Mouse (Mus musculus): Measurements from ENCODE around the gene Trpm4. TPM values are rescaled to one million over a fixed set of nuclear protein-coding genes. Genes with fewer than 3 reads are reported as not detected.

The Trpm4 gene
- polyA plus RNA-seq, 1 experiment from 2014 or later = 11.5 TPM

DNA sequence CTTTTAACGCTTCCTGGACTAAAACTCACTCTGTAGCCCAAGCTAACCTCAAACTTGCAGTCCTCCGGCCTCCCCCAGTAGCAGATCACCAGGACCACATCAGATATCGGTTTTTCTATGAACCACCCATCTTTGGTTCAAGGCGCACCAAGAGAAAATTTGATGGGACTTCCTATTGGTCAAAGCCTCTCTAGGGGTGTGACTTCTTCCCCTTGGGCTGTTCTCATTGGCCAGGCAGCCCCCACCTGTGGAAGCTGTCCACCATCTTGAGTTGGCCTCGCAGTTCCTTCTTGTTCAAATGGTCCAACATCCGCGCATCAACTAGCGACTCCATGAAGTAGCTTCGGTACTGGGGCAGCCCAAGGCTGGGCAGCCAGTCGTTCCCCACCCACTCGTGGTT is 8.5 kb upstream of the Trpm4 start:
- Histone ChIP-seq H3K9me3 (replicated peaks) (no peaks in the 10 kb centered on the region), H3K4me1 (peaks cover 37% of the 10 kb centered on the region), H3K4me2 (replicated peaks) (no peak overlapping the region), H3K4me3 (no peak overlapping the region), H3K9ac (no peak overlapping the region), H3K27ac (no peak overlapping the region), H3K27me3 (peaks cover 20% of the 10 kb centered on the region), H3K36me3 (peaks cover 20% of the 10 kb centered on the region)
- no peak for ATAC-seq (ENCODE audit: low FRiP score)
- WGBS = 94% methylated on average over 11 of the region's 11 CpGs

DNA sequence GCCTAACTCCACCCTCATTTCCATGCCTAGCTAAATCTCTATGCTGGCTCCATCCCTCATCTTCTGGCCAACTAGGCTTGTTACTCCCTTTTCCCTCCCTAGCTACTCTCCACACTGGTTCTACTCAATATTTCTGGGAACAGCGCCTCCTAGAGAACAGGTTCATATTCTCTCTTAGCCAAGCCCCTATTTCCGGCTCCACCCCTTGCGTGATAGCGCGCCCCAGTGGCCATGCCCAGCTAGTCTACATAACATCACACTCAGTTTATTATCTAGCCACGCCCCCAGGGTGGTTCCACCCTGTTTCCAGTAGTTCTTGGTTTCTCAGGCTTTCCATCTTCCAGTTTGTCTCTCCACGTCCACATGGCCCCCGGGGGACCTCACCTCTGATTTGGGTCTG is 7.7 kb upstream of the Trpm4 start:
- Histone ChIP-seq H3K9ac (no peak overlapping the region), H3K4me3 (no peak overlapping the region), H3K36me3 (peaks cover 13% of the 10 kb centered on the region), H3K4me1 (peaks cover 37% of the 10 kb centered on the region), H3K9me3 (replicated peaks) (no peaks in the 10 kb centered on the region), H3K27me3 (peaks cover 26% of the 10 kb centered on the region), H3K27ac (no peak overlapping the region), H3K4me2 (replicated peaks) (peak overlapping the region; percentile 84)
- no peak for ATAC-seq (ENCODE audit: low FRiP score)
- WGBS = 4% methylated on average over 8 of the region's 8 CpGs

DNA sequence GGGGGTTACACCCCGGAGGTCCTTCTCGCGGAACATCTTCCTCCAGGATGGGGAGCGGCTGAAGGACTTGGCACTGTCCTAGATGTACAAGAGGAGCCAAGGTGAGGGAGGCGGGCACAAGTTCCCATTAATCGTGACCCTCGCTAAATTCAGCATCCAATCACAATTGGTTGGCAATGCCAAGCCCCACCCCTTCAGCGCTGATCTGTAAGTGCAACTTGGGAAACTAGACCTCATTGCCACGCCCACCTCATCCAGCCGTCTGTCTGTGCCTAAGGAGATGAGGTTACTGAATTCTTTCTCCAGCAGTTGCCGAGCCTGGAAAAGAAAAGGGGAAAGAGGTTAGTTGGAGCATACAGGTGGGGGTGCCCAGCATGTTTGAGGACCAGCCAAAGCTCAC is 7.1 kb upstream of the Trpm4 start:
- Histone ChIP-seq H3K4me1 (peaks cover 37% of the 10 kb centered on the region), H3K9me3 (replicated peaks) (no peaks in the 10 kb centered on the region), H3K4me3 (peak overlapping the region; percentile 45), H3K27me3 (peaks cover 28% of the 10 kb centered on the region), H3K27ac (no peak overlapping the region), H3K36me3 (peaks cover 6% of the 10 kb centered on the region; the same call in 1 of the 2 replicates), H3K9ac (no peak overlapping the region), H3K4me2 (replicated peaks) (peak overlapping the region; percentile 84)
- no peak for ATAC-seq (ENCODE audit: low FRiP score)
- under 1% methylated on average over 11 of the region's 11 CpGs for WGBS

DNA sequence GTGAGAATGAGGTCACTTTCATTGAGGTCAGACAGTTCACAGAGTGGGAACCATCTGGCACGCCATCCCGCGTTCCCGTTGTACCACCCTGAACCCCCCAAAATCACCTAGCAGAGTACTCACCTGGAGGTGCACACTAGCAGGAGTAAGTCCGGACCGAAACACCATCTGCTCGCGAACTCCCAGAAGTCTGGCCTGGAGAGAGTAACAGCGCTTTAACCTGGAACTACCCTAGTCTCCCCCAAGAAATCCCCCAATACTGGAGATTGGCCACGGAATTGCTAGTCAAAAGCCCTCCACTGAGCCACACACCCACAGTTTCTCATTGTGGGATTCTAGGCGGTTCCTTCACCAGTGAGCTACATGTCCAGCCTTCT is 6.5 kb upstream of the Trpm4 start:
- Histone ChIP-seq H3K36me3 (0 out of 2 replicates have a peak, but pooled peaks cover 2% of the 10 kb centered on the region), H3K9me3 (replicated peaks) (no peaks in the 10 kb centered on the region), H3K27ac (0 out of 2 replicates have a peak overlapping the region, but pooled peaks have one; percentile 13), H3K27me3 (peaks cover 29% of the 10 kb centered on the region), H3K4me2 (replicated peaks) (peak overlapping the region; percentile 84), H3K4me1 (peaks cover 38% of the 10 kb centered on the region), H3K4me3 (peak overlapping the region; percentile 45), H3K9ac (peak overlapping the region; percentile 77)
- ATAC-seq (ENCODE audit: low FRiP score) = no peak
- 4% methylated on average over 11 of the region's 11 CpGs for WGBS

DNA sequence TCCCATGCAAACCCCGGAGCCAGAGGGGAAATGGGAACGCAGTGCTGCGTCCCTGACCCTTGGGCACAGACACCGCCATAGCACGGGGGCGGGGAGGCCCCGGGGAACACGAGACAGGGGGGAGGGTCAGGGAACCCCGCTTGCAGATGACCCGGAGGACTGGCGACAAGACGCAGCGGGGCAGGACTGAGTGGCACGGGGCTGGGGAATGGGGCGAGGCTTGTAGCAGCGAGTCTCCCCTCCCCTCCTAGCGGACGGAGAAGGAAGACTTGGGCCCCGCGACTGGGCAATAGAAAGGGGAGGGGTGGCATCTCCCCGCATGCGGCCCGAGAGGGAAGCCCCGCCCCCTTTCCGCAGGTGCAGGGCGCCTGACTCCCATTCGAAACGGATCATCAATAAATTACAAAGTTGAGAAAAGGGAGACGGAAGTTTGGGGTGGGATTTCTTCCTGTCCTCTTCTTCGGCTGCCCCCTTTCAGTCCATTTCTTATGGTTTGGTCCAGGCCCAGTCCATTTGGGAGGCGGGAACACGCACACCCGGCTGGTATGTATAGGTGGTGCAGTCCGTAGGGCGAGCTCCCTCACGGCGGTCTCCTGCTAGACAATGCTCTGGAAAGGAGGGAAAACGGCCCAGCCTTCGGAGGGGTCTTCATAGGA is 6.0 kb upstream of the Trpm4 start:
- peaks cover 43% of the 10 kb centered on the region for H3K4me1 ChIP-seq
- no peaks in the 10 kb centered on the region for H3K36me3 ChIP-seq
- no peaks in the 10 kb centered on the region for H3K9me3 ChIP-seq (replicated peaks)
- peak overlapping the region; percentile 84 for H3K4me2 ChIP-seq (replicated peaks)
- WGBS = under 1% methylated on average over 39 of the region's 39 CpGs
- H3K4me3 ChIP-seq = peak overlapping the region; percentile 45
- peak; percentile 86 for ATAC-seq (ENCODE audit: low FRiP score)
- H3K9ac ChIP-seq = peak overlapping the region; percentile 77
- peaks cover 33% of the 10 kb centered on the region for H3K27me3 ChIP-seq
- H3K27ac ChIP-seq = peak overlapping the region; percentile 72

DNA sequence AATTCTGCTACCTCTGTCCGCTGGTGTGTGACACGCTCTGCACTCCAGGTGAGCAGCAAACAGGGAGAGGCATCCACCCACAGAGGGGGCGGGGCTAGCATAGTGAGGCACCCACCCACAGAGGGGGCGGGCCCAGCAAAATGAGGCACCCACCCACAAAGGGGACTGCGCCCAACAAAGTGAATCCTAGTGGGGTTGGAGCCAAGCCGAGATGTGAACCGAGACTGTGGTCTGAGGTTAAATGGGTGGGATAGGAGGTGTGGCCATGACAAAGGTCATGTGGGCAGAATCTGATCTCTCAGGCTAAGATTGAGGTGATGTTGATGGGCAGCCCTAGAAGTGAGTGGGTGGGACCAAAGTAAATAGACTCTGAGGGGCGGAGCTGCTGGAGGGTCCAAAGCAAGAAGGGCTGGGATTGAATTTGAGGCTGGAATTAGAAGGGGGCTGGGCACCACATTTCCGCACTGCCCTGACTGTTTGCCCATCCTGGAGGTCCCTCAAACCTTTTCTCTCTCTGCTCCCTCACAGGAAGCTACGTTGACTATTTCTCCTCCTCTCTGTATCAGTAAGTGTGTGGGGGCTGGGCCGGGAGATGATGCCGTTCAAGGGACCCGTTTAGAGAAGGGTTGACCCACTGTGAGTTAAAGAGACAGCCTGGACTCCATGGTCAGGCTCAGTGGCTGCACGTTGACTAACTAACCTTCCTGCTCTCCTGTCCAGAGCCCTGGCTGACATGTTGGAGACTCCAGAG is 4.8 kb upstream of the Trpm4 start:
- peaks cover 39% of the 10 kb centered on the region for H3K27me3 ChIP-seq
- no peaks in the 10 kb centered on the region for H3K36me3 ChIP-seq
- 5% methylated on average over 14 of the region's 14 CpGs for WGBS
- H3K9ac ChIP-seq = 0 out of 2 replicates have a peak overlapping the region, but pooled peaks have one; percentile 77
- no peak for ATAC-seq (ENCODE audit: low FRiP score)
- H3K4me3 ChIP-seq = peak overlapping the region; percentile 45
- no peaks in the 10 kb centered on the region for H3K9me3 ChIP-seq (replicated peaks)
- no peak overlapping the region for H3K27ac ChIP-seq
- H3K4me1 ChIP-seq = peaks cover 48% of the 10 kb centered on the region
- peak overlapping the region; percentile 84 for H3K4me2 ChIP-seq (replicated peaks)

DNA sequence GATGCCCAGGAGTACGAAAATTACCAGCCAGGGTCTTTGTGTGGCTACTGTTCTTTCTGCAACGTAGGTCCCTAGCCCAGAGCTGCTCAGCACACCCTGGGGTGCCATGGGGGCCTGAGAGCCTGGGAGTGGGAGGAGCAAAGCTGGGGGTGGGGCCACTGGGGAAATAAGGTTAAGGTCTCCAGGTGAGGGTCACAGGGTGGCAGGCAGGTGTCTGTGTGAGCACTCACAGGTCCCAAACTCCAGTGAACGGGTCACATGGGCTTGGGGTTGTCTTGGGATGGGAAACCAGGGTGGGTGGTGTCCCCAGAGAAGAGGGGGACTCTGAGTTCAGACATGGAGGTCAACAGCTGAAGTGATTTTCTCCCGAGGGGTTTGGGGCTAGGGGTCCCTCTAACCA is 3.9 kb upstream of the Trpm4 start:
- H3K36me3 ChIP-seq = no peaks in the 10 kb centered on the region
- no peak for ATAC-seq (ENCODE audit: low FRiP score)
- WGBS = 15% methylated on average over 4 of the region's 4 CpGs
- no peak overlapping the region for H3K4me2 ChIP-seq (replicated peaks)
- H3K27me3 ChIP-seq = peaks cover 39% of the 10 kb centered on the region
- H3K9me3 ChIP-seq (replicated peaks) = no peaks in the 10 kb centered on the region
- no peak overlapping the region for H3K9ac ChIP-seq
- no peak overlapping the region for H3K27ac ChIP-seq
- no peak overlapping the region for H3K4me3 ChIP-seq
- H3K4me1 ChIP-seq = peaks cover 56% of the 10 kb centered on the region

DNA sequence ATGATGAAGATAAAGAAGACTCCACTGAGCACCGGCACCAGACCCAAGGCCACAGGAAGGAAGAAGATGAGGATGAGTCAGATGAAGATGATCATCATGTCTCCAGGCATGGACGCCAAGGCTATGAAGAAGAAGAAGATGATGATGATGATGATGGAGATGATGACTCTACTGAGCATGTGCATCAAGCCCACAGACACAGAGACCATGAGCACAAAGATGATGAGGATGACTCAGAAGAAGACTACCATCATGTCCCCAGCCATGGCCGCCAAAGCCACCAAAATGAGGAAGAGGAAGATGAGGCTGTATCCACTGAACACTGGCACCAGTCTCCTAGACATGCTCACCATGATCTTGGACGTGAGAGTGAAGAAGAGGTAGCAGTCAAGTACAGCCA is 2.7 kb upstream of the Trpm4 start:
- 90% methylated on average over 4 of the region's 4 CpGs for WGBS
- Histone ChIP-seq H3K36me3 (no peaks in the 10 kb centered on the region), H3K4me2 (replicated peaks) (no peak overlapping the region), H3K9me3 (replicated peaks) (no peaks in the 10 kb centered on the region), H3K9ac (no peak overlapping the region), H3K27me3 (peaks cover 38% of the 10 kb centered on the region), H3K4me1 (peaks cover 58% of the 10 kb centered on the region), H3K4me3 (no peak overlapping the region), H3K27ac (no peak overlapping the region)
- no peak for ATAC-seq (ENCODE audit: low FRiP score)

DNA sequence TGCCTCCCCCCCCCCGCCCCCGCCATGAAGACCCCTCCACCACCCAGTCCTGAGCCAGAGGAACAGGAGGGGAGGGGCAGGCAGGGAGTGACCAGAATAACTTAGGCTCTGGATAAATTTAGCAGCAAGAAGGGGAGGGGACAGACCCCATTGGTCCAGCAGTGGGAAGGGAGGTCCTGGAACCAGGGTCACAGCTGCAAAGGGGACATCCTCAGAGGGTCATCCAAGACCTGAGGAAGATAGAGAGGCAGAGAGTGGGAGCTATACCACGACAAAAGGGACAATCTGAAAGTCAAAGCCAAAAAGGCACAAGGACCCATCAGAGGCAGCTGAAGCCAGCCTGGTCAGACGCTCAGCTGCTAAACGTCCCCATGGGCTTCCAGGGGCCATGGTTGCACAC is 1.5 kb upstream of the Trpm4 start, which contains the start of gene Hrc:
Hrc (plus strand) TSS at position 235 of the 400 bp plus-strand sequence.
- no peak within 1 kb of the TSS for H3K4me3 ChIP-seq
- H3K27ac ChIP-seq = no peak within 1 kb of the TSS
- 29% methylated on average over 5 of the region's 5 CpGs for WGBS
- H3K27me3 ChIP-seq = peaks cover 28% of the 10 kb centered on the region
- H3K4me2 ChIP-seq (replicated peaks) = peak within 1 kb of the TSS; percentile 89
- no peaks in the 10 kb centered on the region for H3K36me3 ChIP-seq
- no peak for ATAC-seq (ENCODE audit: low FRiP score)
- H3K9me3 ChIP-seq (replicated peaks) = no peaks in the 10 kb centered on the region
- H3K4me1 ChIP-seq = peaks cover 45% of the 10 kb centered on the region
- H3K9ac ChIP-seq = no peak within 1 kb of the TSS

DNA sequence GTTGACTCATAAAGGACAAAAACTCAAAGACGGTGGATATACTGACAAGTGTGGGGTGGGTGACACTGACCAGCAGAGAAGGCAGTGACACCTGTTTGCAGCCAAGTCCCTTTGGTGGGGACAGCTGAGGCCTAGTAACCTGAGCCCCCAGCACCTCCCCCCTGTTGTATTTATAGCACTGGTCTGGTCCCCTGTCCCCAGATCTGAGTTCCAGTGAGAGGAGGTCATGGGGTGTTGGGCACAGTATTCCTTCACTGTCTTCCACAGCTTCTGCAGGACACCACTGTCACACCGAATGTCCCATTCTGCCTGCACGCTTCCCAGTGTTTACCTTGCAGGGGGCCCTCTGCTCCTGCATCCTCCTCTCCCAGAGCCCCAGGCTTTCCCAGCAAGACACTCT is 1.0 kb upstream of the Trpm4 start:
- H3K9me3 ChIP-seq (replicated peaks) = no peaks in the 10 kb centered on the region
- H3K4me3 ChIP-seq = no peak overlapping the region
- 0 out of 2 replicates have a peak overlapping the region, but pooled peaks have one; percentile 89 for H3K4me2 ChIP-seq (replicated peaks)
- H3K27ac ChIP-seq = no peak overlapping the region
- WGBS = 34% methylated on average over 3 of the region's 3 CpGs
- no peak overlapping the region for H3K9ac ChIP-seq
- no peak for ATAC-seq (ENCODE audit: low FRiP score)
- no peaks in the 10 kb centered on the region for H3K36me3 ChIP-seq
- peaks cover 28% of the 10 kb centered on the region for H3K27me3 ChIP-seq
- H3K4me1 ChIP-seq = peaks cover 41% of the 10 kb centered on the region

DNA sequence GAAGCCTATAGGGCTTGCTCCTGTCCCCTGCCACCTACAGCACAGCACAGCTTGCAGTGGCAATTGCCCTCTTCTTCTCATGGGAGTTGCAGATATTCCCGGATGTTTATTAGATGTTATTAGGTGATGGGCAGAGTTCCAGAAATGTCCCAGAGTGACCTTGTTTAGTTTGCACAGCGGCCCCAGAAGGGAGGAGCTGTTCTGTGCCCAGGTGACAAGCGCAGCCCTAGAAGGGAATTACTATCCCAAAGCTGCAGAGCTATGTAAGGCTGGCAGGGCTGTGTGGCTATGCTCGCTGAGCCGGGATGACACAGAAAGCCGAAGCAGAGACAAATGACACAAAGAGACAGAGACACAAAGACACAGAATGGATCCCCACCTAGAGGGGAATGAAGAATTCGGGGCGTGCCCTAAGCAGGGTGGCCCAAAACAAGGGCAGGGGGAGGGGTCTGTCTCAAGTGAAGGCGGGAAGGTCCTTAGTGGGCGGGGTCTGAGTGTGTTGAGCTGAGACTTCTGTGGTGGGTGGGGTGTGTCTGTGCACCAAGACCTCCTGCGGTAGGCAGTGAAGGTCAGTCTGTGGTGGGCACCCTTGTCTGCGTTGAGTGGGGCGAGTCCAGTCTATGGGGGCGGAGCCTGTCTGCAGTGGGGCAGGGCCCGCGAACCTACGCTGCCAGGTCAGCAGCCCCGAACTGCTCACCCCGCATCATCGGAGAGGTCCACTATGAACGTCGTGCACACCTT is 725 bp downstream of the Trpm4 start:
- Histone ChIP-seq H3K27me3 (peaks cover 25% of the 10 kb centered on the region), H3K4me2 (replicated peaks) (peak overlapping the region; percentile 89), H3K9me3 (replicated peaks) (no peaks in the 10 kb centered on the region), H3K9ac (peak overlapping the region; percentile 76), H3K27ac (0 out of 2 replicates have a peak overlapping the region, but pooled peaks have one; percentile 49), H3K4me1 (peaks cover 24% of the 10 kb centered on the region), H3K36me3 (no peaks in the 10 kb centered on the region), H3K4me3 (peak overlapping the region; percentile 61)
- 4% methylated on average over 21 of the region's 22 CpGs for WGBS
- ATAC-seq (ENCODE audit: low FRiP score) = peak; percentile 32

DNA sequence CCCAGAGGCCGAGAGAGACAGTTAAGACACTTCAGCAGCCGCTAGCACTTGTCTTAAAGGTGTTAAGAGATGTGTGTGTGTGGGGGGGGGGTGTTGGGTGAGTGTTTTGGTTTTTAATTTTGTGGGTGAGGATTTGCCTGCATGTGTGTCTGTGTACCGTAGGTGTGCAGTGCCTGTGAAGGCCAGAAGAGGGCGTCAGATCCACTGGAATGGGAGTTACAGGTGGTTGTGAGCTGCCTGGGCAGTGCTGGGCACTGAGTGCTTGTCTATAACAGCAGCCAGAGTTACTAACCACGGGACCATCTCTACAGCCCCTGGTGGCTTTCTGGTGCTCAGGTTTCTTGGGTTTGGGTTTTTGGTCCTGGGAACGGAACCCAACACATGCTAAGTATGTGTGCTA is 2.1 kb downstream of the Trpm4 start:
- peaks cover 22% of the 10 kb centered on the region for H3K4me1 ChIP-seq
- WGBS = 80% methylated on average over 6 of the region's 6 CpGs
- no peak for ATAC-seq (ENCODE audit: low FRiP score)
- no peak overlapping the region for H3K9ac ChIP-seq
- H3K4me2 ChIP-seq (replicated peaks) = no peak overlapping the region
- no peaks in the 10 kb centered on the region for H3K36me3 ChIP-seq
- no peaks in the 10 kb centered on the region for H3K9me3 ChIP-seq (replicated peaks)
- no peak overlapping the region for H3K27ac ChIP-seq
- H3K27me3 ChIP-seq = peaks cover 14% of the 10 kb centered on the region
- no peak overlapping the region for H3K4me3 ChIP-seq
